Mouse (Mus musculus) ovary, adult 18-20 months (tissue): ENCODE data around the gene Ccdc9b.

ENCODE experiments used
- DNase-seq: peaks from one replicate; pipeline ENCODE4 v3.0.0; 2022; ENCODE audit warnings: low spot score, mixed read lengths

Gene Ccdc9b

DNA sequence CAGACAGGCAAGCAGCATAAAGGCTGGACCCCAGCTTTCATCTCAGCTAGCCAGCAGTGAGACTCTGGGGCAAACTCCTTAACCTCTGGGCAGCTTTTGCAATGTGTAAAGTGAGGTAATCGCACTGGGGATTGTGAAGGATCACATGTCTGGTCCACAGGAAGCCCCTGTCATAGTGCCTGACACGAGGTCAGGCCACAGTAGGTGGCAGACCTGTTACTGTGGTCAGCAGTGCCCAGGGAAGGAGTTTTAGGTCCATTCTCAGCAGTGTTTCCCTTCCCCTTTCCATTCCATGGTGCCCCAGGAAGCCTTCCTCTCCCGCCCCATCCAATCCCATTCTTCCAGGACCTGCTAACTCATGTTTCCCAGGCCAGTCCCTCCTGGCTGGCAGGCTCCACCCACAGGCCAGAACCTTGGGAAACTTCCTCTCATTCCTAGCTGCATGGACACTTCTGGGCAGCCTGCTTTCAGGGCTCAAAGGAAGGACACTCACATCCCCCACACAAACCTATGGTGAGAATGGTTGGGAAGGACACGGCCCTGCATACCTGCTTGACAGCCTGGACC, 52.7 kb downstream of the Ccdc9b start:
- DNase-seq: no peak

- no peak for DNase-seq
Measured at GRCm38 (mm10) chr2:118708472-118708871, 54.0 kb downstream of the Ccdc9b start.

DNA sequence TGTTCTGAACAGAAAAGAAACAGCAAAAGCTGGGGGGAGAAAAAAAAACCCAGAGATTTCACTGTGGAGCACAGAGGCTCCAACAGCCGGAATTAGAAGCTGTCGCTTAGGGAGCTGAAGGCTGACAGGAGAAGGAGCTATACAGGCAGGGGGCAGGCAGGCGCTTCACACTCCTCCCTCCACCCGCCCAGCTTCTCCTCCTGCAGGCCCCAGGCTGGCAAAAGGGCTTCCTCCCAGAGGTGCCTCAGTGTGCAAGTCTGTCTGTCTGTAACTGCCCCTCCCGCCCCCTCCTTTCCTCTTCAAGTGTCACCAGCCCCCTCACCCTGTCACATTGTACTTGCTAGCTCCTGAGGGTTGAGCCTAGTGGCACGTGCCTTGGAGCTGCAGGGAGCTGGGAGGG, 56.0 kb downstream of the Ccdc9b start:
- no peak for DNase-seq
